ENCODE assay signal across 8 mouse cellular contexts in genomic region chr2:27027618-27028436, GRCm38 (mm10). TPM values are rescaled to one million over a fixed set of nuclear protein-coding genes. Genes with fewer than 3 reads are reported as not detected.
DNase-seq lines count a peak whose midpoint lies in the region; ATAC-seq and TF ChIP-seq lines count a peak whose summit lies in the region.

Gene Slc2a6 (minus strand): TSS chr2:27027998.

- DNase-seq in 3T3-L1 (ENCODE audit: low read depth, low spot score) = peak; percentile 58
- peak; percentile 64 to 73 for DNase-seq in adrenal gland, postnatal 4 days (ENCODE audit: low spot score in 2 of 2)
- DNase-seq in embryonic facial prominence, embryonic 14.5 days (ENCODE audit: low spot score) = peak; percentile 94
- peak; percentile 81 to 84 for DNase-seq in heart, adult 9 months (ENCODE audit: low spot score in 2 of 2)
- peak; percentile 76 for DNase-seq in kidney, adult 9 months
- peak; percentile 67 to 90 for DNase-seq in spleen, adult 2 months (ENCODE audit: low read depth in 1 of 2, low spot score in 2 of 2)

- peak within 1 kb of the TSS; percentile 60 for H3K4me2 ChIP-seq in embryonic facial prominence, embryonic 14.5 days (ENCODE audit: low read depth, low read length)
- peak within 1 kb of the TSS; percentile 68 for H3K4me2 ChIP-seq in limb, embryonic 13.5 days (replicated peaks)
- H3K4me2 ChIP-seq in midbrain, embryonic 16.5 days (ENCODE audit: low read length) = peak within 1 kb of the TSS; percentile 81

- ATAC-seq in embryonic facial prominence, embryonic 14.5 days (ENCODE audit: low read depth) = peak; percentile 99
- ATAC-seq in limb, embryonic 13.5 days (ENCODE audit: low FRiP score, low read depth) = peak; percentile 96
- peak; percentile 99 for ATAC-seq in midbrain, embryonic 16.5 days

- no peaks in the 10 kb centered on the region for H3K9me3 ChIP-seq in embryonic facial prominence, embryonic 14.5 days (ENCODE audit: control insufficient read depth, low read length)
- no peaks in the 10 kb centered on the region for H3K9me3 ChIP-seq in limb, embryonic 13.5 days
- no peaks in the 10 kb centered on the region for H3K9me3 ChIP-seq in midbrain, embryonic 16.5 days (replicated peaks; ENCODE audit: control insufficient read depth, low read length, poor library complexity, severe bottlenecking)

- H3K27me3 ChIP-seq in embryonic facial prominence, embryonic 14.5 days (replicated peaks; ENCODE audit: control insufficient read depth, insufficient read depth, low read length) = no peaks in the 10 kb centered on the region
- H3K27me3 ChIP-seq in limb, embryonic 13.5 days = peaks cover 24% of the 10 kb centered on the region
- no peaks in the 10 kb centered on the region; the same call in 1 of the 2 replicates for H3K27me3 ChIP-seq in midbrain, embryonic 16.5 days (ENCODE audit: control insufficient read depth, insufficient read depth, low read depth, low read length)
- H3K27me3 ChIP-seq in spleen, adult 2 months (ENCODE audit: control insufficient read depth, insufficient read depth, low read length) = no peaks in the 10 kb centered on the region

- H3K4me3 ChIP-seq in embryonic facial prominence, embryonic 14.5 days (ENCODE audit: low read depth, low read length) = peak within 1 kb of the TSS; percentile 28
- H3K4me3 ChIP-seq in limb, embryonic 13.5 days = peak within 1 kb of the TSS; percentile 33
- peak within 1 kb of the TSS; percentile 51 for H3K4me3 ChIP-seq in midbrain, embryonic 16.5 days (ENCODE audit: low read depth, low read length)
- H3K4me3 ChIP-seq in spleen, adult 2 months (ENCODE audit: extremely low read depth, insufficient read depth, insufficient read length) = peak within 1 kb of the TSS; percentile 55

- no peak for TF ChIP-seq CTCF in spleen, adult 2 months (IDR thresholded peaks at IDR 0.05; ENCODE audit: extremely low read depth, insufficient read depth, insufficient read length, insufficient replicate concordance)

- no peaks in the 10 kb centered on the region for H3K4me1 ChIP-seq in embryonic facial prominence, embryonic 14.5 days (ENCODE audit: control insufficient read depth, insufficient read depth, low read length)
- H3K4me1 ChIP-seq in limb, embryonic 13.5 days = peaks cover 10% of the 10 kb centered on the region
- peaks cover 7% of the 10 kb centered on the region for H3K4me1 ChIP-seq in midbrain, embryonic 16.5 days (ENCODE audit: control insufficient read depth, insufficient read depth, low read length)
- H3K4me1 ChIP-seq in spleen, adult 2 months (ENCODE audit: control insufficient read depth, insufficient read depth, insufficient read length) = peaks cover 26% of the 10 kb centered on the region

- no peak within 1 kb of the TSS for H3K27ac ChIP-seq in embryonic facial prominence, embryonic 14.5 days (replicated peaks; ENCODE audit: low read depth, low read length)
- H3K27ac ChIP-seq in limb, embryonic 13.5 days = no peak within 1 kb of the TSS
- peak within 1 kb of the TSS; percentile 73 for H3K27ac ChIP-seq in midbrain, embryonic 16.5 days (ENCODE audit: low read length)
- H3K27ac ChIP-seq in spleen, adult 2 months (ENCODE audit: insufficient read depth, low read length) = peak within 1 kb of the TSS; percentile 84

- H3K36me3 ChIP-seq in embryonic facial prominence, embryonic 14.5 days (ENCODE audit: control insufficient read depth, insufficient read depth, low read length) = no peaks in the 10 kb centered on the region
- no peaks in the 10 kb centered on the region for H3K36me3 ChIP-seq in limb, embryonic 13.5 days
- H3K36me3 ChIP-seq in midbrain, embryonic 16.5 days (ENCODE audit: control insufficient read depth, insufficient read depth, low read length) = no peaks in the 10 kb centered on the region
- no peaks in the 10 kb centered on the region for H3K36me3 ChIP-seq in spleen, adult 2 months (ENCODE audit: control insufficient read depth, insufficient read depth, low read length)

- no peak for TF ChIP-seq POLR2A in spleen, adult 2 months (IDR thresholded peaks at IDR 0.05; ENCODE audit: low read depth, low read length)

- WGBS in embryonic facial prominence, embryonic 14.5 days = 3% methylated on average over 38 of the region's 38 CpGs
- 2% methylated on average over 38 of the region's 38 CpGs for WGBS in limb, embryonic 13.5 days
- WGBS in midbrain, embryonic 16.5 days = 3% methylated on average over 38 of the region's 38 CpGs
- 5% methylated on average over 38 of the region's 38 CpGs for WGBS in spleen, adult 2 months

- H3K9ac ChIP-seq in embryonic facial prominence, embryonic 14.5 days (ENCODE audit: low read depth, low read length) = peak within 1 kb of the TSS; percentile 34
- H3K9ac ChIP-seq in limb, embryonic 13.5 days = peak within 1 kb of the TSS; percentile 48; the same call in 1 of the 2 replicates
- peak within 1 kb of the TSS; percentile 76 for H3K9ac ChIP-seq in midbrain, embryonic 16.5 days (ENCODE audit: low read depth, low read length)

RNA-seq across cellular contexts. Expression of gene Slc2a6, which starts in this region (rescaled TPM):
- total RNA-seq in adrenal gland, postnatal 4 days (2021) = 1 to 10 TPM; 1.3 TPM
- polyA plus RNA-seq in embryonic facial prominence, embryonic 14.5 days (2014; fragmentation: Nextera tagmentation; extraction: Ambion mirVana) = 0.63 and 1.4 TPM in 2 replicates
- polyA plus RNA-seq in limb, embryonic 13.5 days (2015; fragmentation: Nextera tagmentation; extraction: Ambion mirVana) = 0.75 and 0.77 TPM in 2 replicates
- polyA plus RNA-seq in midbrain, embryonic 16.5 days (2015; fragmentation: Nextera tagmentation; extraction: Ambion mirVana) = 9.8 and 12.8 TPM in 2 replicates
- 18.9 and 27.5 TPM in 2 replicates for polyA plus RNA-seq in spleen, adult 2 months (2012; rRNA removed)

Comparison
In these comparisons a context has a peak if more than half of its experiments do, and no peak if none do; other contexts are left out.
1. Peak in ATAC-seq, H3K4me3 ChIP-seq, H3K9ac ChIP-seq and H3K4me2 ChIP-seq in limb, embryonic 13.5 days; RNA of the gene not detected or under 1 TPM.
2. H3K27ac ChIP-seq: peak in midbrain, embryonic 16.5 days (single experiment) and spleen, adult 2 months (single experiment); none in embryonic facial prominence, embryonic 14.5 days (single experiment) and limb, embryonic 13.5 days (single experiment).
3. Peak in every context shown above with its lines, with median percentiles within 50 percentile points of each other: DNase-seq, ATAC-seq, H3K4me2 ChIP-seq, H3K4me3 ChIP-seq and H3K9ac ChIP-seq.